Mouse (Mus musculus): ENCODE results near the gene Lmna.
A peak's percentile ranks its signal among the peaks of the same experiment; 100 is the strongest.

Lmna gene

GRCm38 (mm10) chr3:88450379-88451131 is 59.2 kb downstream of the Lmna start:
- DNase-seq (ENCODE audit: low read depth in 2 of 2, low spot score in 2 of 2) = no peak

DNA sequence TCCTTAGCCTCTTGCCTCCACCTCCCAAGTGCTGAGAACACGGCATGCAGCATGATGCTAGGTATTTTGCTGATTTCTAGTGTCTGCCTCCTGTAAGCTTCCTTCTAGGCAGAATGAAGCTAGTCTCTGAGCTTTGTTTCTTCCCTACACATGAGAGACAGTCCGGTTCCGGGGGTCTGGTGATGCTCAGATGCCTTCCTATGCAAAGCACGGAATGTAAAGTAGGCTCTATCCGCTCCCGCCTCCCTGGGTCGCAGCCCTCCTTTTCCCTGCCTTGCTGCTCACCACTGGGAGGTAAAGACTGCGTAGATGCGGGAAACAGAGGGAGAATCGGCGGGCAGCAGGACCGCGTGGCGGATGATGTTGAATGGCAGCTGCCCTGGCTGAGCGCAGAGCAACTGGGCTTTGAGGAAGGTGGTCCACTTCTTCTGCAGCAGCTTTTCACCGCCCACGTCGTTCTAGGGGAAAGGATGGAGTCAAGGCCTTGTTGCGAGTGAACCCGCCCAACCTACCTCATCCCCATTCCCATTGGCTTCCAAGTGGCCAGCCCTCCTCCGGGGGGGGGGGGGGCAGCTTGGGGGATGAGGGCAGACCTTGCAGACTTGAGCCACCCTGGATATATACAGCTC is 60.2 kb downstream of the Lmna start:
- DNase-seq (ENCODE audit: low read depth in 2 of 2, low spot score in 2 of 2) = no peak

DNA sequence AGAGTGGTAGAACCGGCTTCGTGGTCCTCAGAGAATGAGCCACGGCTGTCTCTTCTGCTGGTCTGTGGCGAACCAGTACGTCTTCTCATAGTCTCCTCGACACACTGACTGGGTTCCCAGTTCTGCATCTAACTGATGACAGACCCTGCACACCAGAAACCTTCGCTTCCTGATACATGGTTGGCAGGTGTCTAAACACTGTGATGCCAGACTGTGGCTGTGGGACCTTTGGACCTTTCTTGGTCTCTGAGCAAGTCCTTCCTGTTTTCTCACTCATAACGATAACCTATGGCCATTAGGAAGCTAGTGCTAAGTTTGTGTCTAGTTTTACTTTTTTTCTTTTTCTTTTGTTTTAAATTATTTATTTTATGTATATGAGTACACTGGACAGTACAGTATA is 61.3 kb downstream of the Lmna start:
- DNase-seq (ENCODE audit: low read depth in 2 of 2, low spot score in 2 of 2) = no peak

DNA sequence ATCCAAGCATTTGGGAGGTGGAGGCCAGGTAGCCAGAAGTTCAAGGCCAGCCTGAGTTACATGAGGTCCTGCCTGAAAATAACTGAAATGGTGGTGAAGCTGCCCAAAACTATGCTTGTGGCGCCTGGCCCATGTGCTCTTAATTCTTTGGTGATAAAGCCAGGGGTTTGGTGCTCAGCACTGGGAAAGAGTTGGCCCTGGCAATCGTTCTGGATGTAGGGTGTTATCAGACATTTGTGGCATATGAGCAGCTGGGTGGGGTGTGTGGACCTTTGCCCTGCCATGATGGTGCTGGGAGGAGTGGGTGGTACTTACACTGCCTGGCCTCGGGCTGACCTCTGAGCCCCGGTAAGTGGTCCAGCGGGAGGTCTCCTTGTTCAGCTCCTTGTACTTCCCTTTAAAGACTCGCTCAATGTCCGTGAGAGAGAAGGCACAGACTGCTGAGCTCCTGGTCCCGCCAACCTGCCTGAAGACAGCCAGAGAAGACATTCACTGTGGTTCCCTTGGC is 62.0 kb downstream of the Lmna start:
- no peak for DNase-seq (ENCODE audit: low read depth in 2 of 2, low spot score in 2 of 2)

DNA sequence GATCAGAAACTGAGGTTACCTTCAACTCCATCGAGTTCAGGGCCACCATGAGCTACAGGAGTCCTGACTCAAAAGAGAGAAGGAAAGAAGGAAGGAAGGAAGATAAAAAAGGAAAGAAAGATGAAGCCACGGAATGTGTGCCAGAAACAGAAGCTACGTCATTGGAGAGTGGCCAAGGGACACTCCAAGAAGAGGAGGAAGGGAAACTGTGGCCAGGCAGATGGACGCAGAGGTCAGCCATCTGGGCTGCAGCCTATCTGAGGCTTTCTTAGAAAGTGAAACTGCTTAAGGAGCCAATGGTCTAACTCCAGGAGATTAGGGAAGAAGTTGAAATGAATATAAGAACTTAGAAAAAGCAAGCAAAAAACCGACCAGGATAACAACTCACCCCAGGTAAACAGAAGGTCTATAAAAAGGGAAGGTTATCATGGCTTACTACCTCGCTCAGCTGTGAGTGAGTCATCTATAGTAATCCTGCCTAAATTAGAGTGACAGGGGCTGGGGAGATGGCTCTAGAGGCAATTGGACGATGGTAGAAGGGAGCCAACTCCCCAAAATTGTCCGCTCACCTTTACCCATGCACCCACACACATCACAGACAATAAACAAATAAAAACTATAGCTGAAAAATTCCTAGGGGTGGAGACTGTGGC is 63.2 kb downstream of the Lmna start:
- no peak for DNase-seq (ENCODE audit: low read depth in 2 of 2, low spot score in 2 of 2)

DNA sequence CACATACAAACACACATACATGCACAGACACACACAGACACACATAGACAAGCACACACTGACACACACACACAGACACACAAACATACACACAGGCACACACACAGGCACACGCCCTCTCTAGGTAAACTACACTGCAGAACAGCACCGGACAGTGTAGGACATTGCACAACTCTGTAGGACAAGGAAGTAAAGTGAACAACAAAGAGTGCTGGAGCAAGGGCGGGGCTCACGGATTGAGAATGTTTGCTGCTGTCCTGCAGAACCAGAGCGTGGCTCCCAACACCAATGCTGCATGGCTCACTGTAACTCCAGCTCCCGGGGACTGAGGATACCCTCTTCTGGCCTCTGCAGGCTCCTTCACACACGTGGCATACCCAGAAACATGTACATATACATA is 66.9 kb downstream of the Lmna start:
- DNase-seq (ENCODE audit: low read depth in 2 of 2, low spot score in 2 of 2) = no peak

GRCm38 (mm10) chr3:88442488-88442887 is 67.3 kb downstream of the Lmna start:
- no peak for DNase-seq (ENCODE audit: low read depth in 2 of 2, low spot score in 2 of 2)

DNA sequence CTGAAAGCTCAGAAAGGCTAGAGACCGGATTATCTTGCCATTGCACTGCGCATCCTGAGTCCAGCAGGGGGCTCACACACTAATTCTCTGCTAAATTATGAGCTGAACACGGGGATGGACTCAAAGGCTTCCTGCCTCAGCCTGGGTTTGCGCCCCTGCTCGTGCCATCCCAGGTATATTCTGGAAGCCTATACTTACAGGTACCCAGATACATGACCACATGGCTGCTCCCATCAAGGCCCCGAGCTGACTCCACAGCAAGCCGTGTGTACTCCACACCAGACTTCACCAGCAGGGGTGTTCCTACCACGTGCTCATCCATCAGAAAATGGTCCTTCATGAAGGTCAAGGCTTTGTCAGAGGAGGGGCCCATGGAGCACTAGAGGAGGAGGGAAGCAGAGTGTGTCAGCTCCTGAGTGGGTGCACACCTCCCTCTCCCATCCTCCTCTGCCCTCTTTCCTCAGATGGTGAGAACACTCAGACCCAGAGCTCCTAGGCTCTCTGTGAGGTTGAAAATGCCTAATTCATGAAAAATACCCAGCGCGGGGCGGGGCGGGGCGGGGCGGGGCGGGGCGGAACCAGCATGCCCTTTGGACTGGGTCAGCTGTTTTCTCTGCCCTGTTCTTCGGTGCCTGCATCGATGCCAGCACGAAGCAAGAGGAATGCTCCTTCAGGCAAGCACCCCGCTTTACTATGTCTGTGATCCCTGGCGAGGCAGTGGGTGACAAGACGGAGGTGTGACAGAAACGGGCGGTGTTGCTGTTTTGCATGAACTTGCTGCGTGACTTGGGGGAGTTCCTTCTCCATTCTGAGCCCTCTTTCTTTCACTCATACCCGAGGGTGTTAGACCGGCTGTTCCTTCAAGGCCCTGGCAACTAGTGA is 69.0 kb downstream of the Lmna start:
- peak; percentile 25 to 51 for DNase-seq (ENCODE audit: low read depth in 2 of 2, low spot score in 2 of 2)

DNA sequence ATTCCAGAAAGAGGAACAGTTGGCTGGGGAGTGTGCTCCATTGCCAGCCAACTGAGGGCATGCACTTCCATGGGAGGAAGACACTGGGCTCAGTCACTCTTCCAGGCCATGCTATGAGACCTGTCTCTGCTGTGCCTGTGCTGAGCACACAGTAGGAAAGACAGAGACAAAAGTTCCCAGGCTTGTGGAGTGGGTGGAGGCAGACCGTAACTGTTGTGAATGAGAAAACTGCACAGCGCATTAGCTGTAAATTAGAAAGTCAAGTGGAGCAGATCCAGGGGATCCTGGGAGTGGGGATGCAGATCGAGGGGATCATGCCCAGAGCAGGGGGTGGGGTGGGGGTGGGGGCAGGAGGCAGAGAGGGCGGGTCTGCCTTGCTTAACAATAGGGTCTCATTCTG is 70.2 kb downstream of the Lmna start:
- DNase-seq (ENCODE audit: low read depth in 2 of 2, low spot score in 2 of 2) = no peak

DNA sequence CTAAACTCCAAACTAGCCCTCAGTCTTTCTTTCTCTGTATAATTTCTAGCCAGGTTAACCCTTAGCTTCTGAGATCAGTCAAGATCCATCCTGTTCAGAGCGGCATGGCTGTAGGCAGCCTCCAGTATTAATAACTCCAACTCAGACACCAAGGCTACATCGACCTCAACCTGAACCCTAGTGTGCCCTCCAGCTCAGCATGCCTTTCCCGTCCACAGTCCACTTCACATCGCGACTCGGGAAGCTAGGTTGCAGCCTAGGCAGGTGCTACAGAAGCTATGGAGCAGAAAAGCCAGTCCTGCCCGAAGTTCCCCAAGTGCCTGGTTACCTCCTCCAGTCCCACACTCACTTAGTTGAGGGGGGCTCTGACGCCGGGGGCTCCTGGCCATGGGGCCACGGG is 72.3 kb downstream of the Lmna start:
- no peak for DNase-seq (ENCODE audit: low read depth in 2 of 2, low spot score in 2 of 2)

DNA sequence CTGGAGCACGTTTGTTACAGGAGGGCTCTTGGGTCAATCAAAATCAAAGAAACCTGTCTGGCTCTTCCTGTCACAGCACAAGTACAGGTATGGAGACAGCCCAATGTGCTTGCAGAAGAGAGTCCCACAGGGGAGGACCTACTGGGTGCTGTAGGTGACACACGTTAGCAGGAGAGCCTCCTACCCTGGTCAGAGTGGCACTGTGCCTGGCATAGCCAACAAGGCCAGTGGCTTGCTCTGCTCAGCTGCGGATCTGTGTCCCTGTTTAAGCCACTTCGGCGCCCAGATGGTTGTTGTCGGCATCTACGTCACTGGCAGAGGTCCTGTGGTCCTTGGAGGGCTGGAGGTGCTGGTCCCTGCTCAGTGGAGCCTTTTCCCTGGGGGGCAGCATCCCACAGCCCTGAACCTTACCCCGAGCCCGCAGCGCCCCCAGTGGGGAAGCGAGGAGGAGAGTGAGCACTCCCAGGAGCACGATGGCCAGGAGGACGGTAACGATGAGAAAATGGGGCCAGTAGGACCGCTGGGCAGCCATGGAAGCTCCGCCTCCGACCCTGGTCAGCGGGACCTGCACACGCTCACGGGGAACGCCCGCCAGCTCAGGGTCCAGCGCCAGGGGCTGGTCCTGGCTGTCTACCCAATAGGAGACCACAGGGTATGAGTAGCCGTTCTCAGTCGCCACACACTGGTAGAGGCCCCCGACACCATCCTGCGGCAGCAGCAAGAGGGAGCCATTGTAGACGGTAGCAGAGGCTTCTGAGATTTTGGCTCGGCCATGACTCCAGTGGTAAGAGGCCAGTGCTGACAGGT is 73.2 kb downstream of the Lmna start:
- DNase-seq (ENCODE audit: low read depth in 2 of 2, low spot score in 2 of 2) = no peak

- DNase-seq (ENCODE audit: low read depth in 2 of 2, low spot score in 2 of 2) = no peak
These were observed 74.2 kb downstream of the Lmna start for GRCm38 (mm10) chr3:88435515-88435914.

Data from CD8-positive naive resting alpha-beta T cell, adult 2 months (primary cell).